Mouse (Mus musculus): ENCODE data around the gene Bbs2. TPM values are rescaled to one million over a fixed set of nuclear protein-coding genes. Genes with fewer than 3 reads are reported as not detected.

The Bbs2 gene
- total and polyA plus RNA-seq, 3 experiments: 10.0 to 13.0 (median 12.0) TPM

DNA sequence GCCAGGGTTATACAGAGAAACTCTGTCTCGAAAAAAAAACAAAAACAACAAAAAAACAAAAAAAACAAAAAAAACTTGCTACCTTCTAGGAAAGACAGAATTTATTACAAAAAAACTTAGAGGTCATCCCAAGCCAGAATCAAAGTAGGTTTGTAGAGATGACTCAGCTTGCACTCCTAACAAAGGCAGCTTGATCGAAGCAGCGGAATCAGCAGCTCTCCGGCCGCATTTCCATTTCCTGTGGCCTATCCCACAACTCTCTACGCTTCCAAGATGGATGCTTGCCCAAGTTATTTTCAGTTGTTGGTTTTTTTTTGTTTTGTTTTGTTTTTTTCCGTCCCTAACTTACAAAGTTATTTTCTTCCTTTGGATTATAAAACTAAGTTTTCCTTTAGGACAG is 29.9 kb downstream of the Bbs2 start:
- no peak overlapping the region for H3K9ac ChIP-seq (ENCODE audit: insufficient read depth, low read depth)
- H3K4me2 ChIP-seq (ENCODE audit: insufficient read depth, low read depth, poor library complexity, severe bottlenecking): no peak overlapping the region
- in situ Hi-C loops (cut with MboI; ENCODE audit: low pct_ligation_motif_present, low pct_unique_long_range_greater_than_20kb, low sequenced_read_pairs) (no loop called here), dilution Hi-C loops (cut with MboI; ENCODE audit: extremely low pct_ligation_motif_present, extremely low pct_unique_long_range_greater_than_20kb, low sequenced_read_pairs) (no loop called here)
- H3K9me3 ChIP-seq (replicated peaks; ENCODE audit: low read length): no peaks in the 10 kb centered on the region
- TF ChIP-seq CHD1 (IDR thresholded peaks at IDR 0.05; ENCODE audit: low read depth, low read length) (no peak), USF1 (IDR thresholded peaks at IDR 0.05; ENCODE audit: low read depth, low read length) (no peak), SMC3 (IDR thresholded peaks at IDR 0.05; ENCODE audit: low read depth, low read length) (no peak), IRF4 (IDR thresholded peaks at IDR 0.05; ENCODE audit: low read depth, low read length) (no peak), KAT2A (IDR thresholded peaks at IDR 0.05; ENCODE audit: insufficient replicate concordance, low read length) (no peak), MAFK (IDR thresholded peaks at IDR 0.05; ENCODE audit: insufficient replicate concordance, low read length) (no peak)
- no peak overlapping the region for H3K4me3 ChIP-seq (replicated peaks in 1 of 3; ENCODE audit: low read depth in 2 of 3, low read length in 2 of 3, poor library complexity in 1 of 3)
- H3K27me3 ChIP-seq (replicated peaks): no peaks in the 10 kb centered on the region
- DNase-seq (ENCODE audit: extremely low read depth): no peak
- H3K27ac ChIP-seq (ENCODE audit: insufficient read depth, low read depth): no peak overlapping the region
- H3K4me1 ChIP-seq (ENCODE audit: control insufficient read depth in 1 of 2, insufficient read depth in 2 of 2): no peaks in the 10 kb centered on the region
- no peaks in the 10 kb centered on the region for H3K79me2 ChIP-seq (replicated peaks; ENCODE audit: control insufficient read depth, extremely low read depth, insufficient read depth, poor library complexity, severe bottlenecking)
- peaks cover 22 to 60% of the 10 kb centered on the region in 2 experiments for H3K36me3 ChIP-seq (replicated peaks in 1 of 2; ENCODE audit: control insufficient read depth in 1 of 2, insufficient read depth in 1 of 2, low read length in 1 of 2)

DNA sequence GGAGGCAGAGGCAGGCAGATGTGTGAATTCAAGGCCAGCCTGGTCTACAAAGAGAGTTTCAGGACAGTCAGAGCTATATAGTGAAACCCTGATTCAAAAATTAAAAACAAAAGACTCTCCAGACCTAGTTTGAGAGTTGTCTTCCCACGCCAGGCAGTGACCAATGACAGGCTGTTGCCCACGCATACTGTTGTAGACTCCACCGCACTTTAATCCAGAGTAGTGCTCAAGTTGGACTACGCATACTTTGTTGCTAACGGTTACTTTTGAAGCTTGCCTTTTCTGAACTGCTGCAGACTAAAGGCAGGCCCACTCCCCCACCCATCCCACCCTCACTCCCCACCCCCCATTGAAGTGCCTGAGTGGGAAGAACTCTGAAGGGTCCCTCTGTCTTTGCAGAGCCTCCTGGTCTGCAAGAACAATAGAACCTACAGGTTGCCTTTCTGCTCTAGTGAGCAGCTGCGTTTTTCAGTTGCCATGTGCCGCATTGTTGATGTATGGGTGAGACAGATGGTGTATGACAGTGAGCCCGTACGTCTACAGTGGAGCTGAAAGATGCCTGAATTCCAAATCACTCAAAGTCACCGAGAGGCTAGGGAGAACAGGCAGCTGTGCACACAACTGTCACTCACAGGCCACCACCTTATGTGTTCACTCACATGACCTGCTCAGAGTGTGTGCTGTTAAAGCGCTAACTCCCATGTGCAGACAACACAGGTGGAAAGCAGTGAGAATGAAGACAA is 32.4 kb downstream of the Bbs2 start:
- dilution Hi-C loops (cut with MboI; ENCODE audit: extremely low pct_ligation_motif_present, extremely low pct_unique_long_range_greater_than_20kb, low sequenced_read_pairs): no loop called here
- TF ChIP-seq NRF1 (IDR thresholded peaks at IDR 0.05; ENCODE audit: low read depth, low read length): no peak
- Histone ChIP-seq H3K79me2 (replicated peaks; ENCODE audit: control insufficient read depth, extremely low read depth, insufficient read depth, poor library complexity, severe bottlenecking) (no peaks in the 10 kb centered on the region), H3K9ac (ENCODE audit: insufficient read depth, low read depth) (no peak overlapping the region), H3K4me2 (ENCODE audit: insufficient read depth, low read depth, poor library complexity, severe bottlenecking) (no peak overlapping the region), H3K36me3 (replicated peaks in 1 of 2; ENCODE audit: control insufficient read depth in 1 of 2, insufficient read depth in 1 of 2, low read length in 1 of 2) (peaks cover 34 to 79% of the 10 kb centered on the region in 2 experiments), H3K27me3 (replicated peaks) (no peaks in the 10 kb centered on the region), H3K4me1 (ENCODE audit: control insufficient read depth in 1 of 2, insufficient read depth in 2 of 2) (no peaks in the 10 kb centered on the region), H3K4me3 (replicated peaks in 1 of 3; ENCODE audit: low read depth in 2 of 3, low read length in 2 of 3, poor library complexity in 1 of 3) (no peak overlapping the region), H3K27ac (ENCODE audit: insufficient read depth, low read depth) (no peak overlapping the region), H3K9me3 (replicated peaks; ENCODE audit: low read length) (no peaks in the 10 kb centered on the region)
- no peak for DNase-seq (ENCODE audit: extremely low read depth)
- in situ Hi-C loops (cut with MboI; ENCODE audit: low pct_ligation_motif_present, low pct_unique_long_range_greater_than_20kb, low sequenced_read_pairs): no loop called here

DNA sequence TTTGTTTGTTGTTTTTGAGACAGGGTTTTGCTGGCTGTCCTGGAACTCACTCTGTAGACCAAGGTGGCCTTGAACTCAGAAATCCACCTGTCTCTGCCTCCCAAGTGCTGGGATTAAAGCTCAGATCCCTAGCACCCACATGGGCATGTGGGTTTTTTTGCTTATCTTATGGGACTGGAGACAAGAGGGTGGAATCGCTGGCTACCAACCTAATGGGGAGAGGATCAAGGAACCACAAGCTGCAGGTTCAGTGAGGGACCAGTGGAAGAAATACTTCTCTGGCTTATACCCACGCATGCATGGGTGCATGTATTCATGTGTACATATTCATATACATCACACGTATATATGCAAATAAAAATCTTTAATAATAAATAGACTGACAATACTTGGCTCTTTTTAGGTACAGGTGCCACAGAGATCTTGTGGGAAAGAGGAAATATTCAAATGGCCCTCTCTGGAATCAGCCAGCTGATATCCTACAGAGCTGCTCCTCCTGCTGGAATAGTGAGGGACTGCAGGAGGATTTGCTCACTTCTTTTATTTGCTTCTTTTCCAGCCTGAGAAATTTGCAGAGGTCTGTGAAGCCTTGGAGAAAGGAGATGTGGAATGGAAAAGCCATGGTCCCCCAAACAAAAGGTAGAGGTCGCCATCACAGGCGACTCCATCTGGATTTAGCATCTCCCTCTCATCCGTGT is 41.4 kb downstream of the Bbs2 start:
- no peaks in the 10 kb centered on the region for H3K27me3 ChIP-seq (replicated peaks)
- DNase-seq (ENCODE audit: extremely low read depth): peak; percentile 31
- peaks cover 59 to 91% of the 10 kb centered on the region in 2 experiments for H3K36me3 ChIP-seq (replicated peaks in 1 of 2; ENCODE audit: control insufficient read depth in 1 of 2, insufficient read depth in 1 of 2, low read length in 1 of 2)
- H3K9ac ChIP-seq (ENCODE audit: insufficient read depth, low read depth): no peak overlapping the region
- no peak overlapping the region for H3K27ac ChIP-seq (ENCODE audit: insufficient read depth, low read depth)
- no peaks in the 10 kb centered on the region for H3K79me2 ChIP-seq (replicated peaks; ENCODE audit: control insufficient read depth, extremely low read depth, insufficient read depth, poor library complexity, severe bottlenecking)
- no peak overlapping the region for H3K4me3 ChIP-seq (replicated peaks in 1 of 3; ENCODE audit: low read depth in 2 of 3, low read length in 2 of 3, poor library complexity in 1 of 3)
- no peaks in the 10 kb centered on the region for H3K4me1 ChIP-seq (ENCODE audit: control insufficient read depth in 1 of 2, insufficient read depth in 2 of 2)
- in situ Hi-C loops (cut with MboI; ENCODE audit: low pct_ligation_motif_present, low pct_unique_long_range_greater_than_20kb, low sequenced_read_pairs): no loop called here
- H3K4me2 ChIP-seq (ENCODE audit: insufficient read depth, low read depth, poor library complexity, severe bottlenecking): no peak overlapping the region
- dilution Hi-C loops (cut with MboI; ENCODE audit: extremely low pct_ligation_motif_present, extremely low pct_unique_long_range_greater_than_20kb, low sequenced_read_pairs): no loop called here
- H3K9me3 ChIP-seq (replicated peaks; ENCODE audit: low read length): peaks cover 2% of the 10 kb centered on the region
- TF ChIP-seq PAX5 (IDR thresholded peaks at IDR 0.05; ENCODE audit: low read length) (no peak), SIN3A (IDR thresholded peaks at IDR 0.05; ENCODE audit: low read length) (no peak), ELF1 (IDR thresholded peaks at IDR 0.05; ENCODE audit: low read depth, low read length) (no peak), ETS1 (conservative IDR thresholded peaks at IDR 0.05; ENCODE audit: low read depth, low read length) (no peak), CHD2 (IDR thresholded peaks at IDR 0.05; ENCODE audit: low read length) (no peak), ZKSCAN1 (IDR thresholded peaks at IDR 0.05; ENCODE audit: borderline replicate concordance, low read depth, low read length) (no peak), SMC3 (IDR thresholded peaks at IDR 0.05; ENCODE audit: low read depth, low read length) (peak; percentile 63), MAFK (IDR thresholded peaks at IDR 0.05; ENCODE audit: insufficient replicate concordance, low read length) (no peak), RCOR1 (conservative IDR thresholded peaks at IDR 0.05; ENCODE audit: low read depth, low read length) (no peak), IRF4 (IDR thresholded peaks at IDR 0.05; ENCODE audit: low read depth, low read length) (no peak), RAD21 (IDR thresholded peaks at IDR 0.05; ENCODE audit: low read depth, low read length) (peak; percentile 57), ZMIZ1 (IDR thresholded peaks at IDR 0.05; ENCODE audit: low read depth, low read length) (no peak), UBTF (IDR thresholded peaks at IDR 0.05; ENCODE audit: low read depth, low read length) (no peak), MAZ (IDR thresholded peaks at IDR 0.05; ENCODE audit: low read depth, low read length) (no peak), CTCF (conservative IDR thresholded peaks at IDR 0.05 in 1 of 2, IDR thresholded peaks at IDR 0.05 in 1 of 2; ENCODE audit: low read depth in 2 of 2, low read length in 2 of 2) (peak; percentile 69 to 73), TBP (conservative IDR thresholded peaks at IDR 0.05; ENCODE audit: low read depth, low read length) (no peak), USF2 (conservative IDR thresholded peaks at IDR 0.05; ENCODE audit: low read depth, low read length) (no peak), POLR2A (IDR thresholded peaks at IDR 0.05; ENCODE audit: low read depth, low read length) (no peak), EP300 (IDR thresholded peaks at IDR 0.05; ENCODE audit: low read length) (no peak), JUN (IDR thresholded peaks at IDR 0.05; ENCODE audit: insufficient read depth, low read depth, low read length) (no peak), KAT2A (IDR thresholded peaks at IDR 0.05; ENCODE audit: insufficient replicate concordance, low read length) (no peak)

All from CH12.LX (cell line).